Mouse (Mus musculus) B cell, adult 2 months (primary cell): ENCODE results near the gene Hook2.

Experiments
- DNase-seq, 2 experiments: peaks; one replicate each; pipeline ENCODE4 v3.0.0; 2022

Hook2 gene

DNA sequence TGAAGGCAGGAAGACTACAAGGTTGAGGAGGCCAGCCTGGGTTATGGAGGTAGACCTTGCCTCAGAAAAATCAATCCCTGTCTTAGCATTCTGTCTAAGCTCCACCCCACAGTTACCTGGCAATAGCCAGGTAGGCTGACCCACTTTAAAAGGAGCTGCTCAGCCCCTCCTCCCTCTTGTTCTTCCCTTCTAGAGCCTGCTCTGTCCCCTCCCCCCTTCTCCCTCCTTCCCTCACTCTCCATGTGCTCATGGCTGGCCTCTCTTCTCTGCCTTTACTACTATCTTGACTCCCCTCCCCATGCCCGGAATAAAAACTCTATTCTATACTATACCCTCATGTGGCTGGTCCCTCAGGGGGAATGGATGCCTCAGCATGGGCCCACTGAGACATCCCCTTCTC is 43.5 kb downstream of the Hook2 start:
- no peak for DNase-seq

DNA sequence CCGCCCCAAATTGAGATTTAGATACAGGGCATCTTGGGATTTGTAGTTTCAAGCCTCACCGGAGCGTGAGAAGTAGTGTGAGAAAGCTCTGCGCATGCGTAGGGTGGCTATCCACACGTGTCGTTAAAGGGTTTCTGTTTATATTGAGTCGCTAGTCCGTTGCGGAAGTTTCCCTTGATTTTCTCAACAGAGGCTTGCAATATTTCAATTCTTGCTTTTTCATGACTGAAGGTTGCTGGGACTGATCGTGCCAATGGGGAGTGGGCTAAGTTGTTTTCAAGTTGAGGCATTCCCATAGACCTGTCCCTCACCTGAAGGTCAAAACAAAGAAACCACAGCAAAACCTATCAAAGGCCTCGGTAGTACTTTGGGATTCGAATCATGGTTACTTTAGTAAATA is 44.4 kb downstream of the Hook2 start:
- peak; percentile 82 to 83 for DNase-seq

DNA sequence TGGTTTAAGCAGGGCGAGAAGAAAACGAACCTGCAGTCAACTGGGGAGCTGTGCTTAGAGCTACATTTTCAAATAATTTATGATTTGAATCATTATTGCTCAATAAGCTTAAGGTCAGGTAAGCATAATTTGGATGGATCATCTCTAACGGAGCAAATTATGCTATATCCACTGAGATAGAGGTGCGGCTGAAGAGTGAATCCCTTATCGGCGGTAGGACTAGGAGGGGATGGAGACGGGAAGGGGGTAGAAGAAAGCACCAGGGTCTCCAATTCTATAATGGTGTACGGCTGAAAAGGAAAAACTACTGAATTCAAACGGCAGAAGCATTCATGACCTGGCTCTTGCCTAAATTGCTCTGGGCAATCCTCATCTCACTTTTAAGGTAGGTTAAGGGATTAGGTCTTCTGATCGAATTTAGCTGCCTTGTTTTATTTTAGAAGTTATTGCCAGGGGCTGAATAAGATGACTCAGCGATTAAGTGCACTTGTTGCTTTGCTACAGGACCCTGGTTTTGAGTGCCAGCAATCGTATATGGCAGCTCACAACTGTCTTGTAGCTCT is 44.8 kb downstream of the Hook2 start:
- no peak for DNase-seq

DNA sequence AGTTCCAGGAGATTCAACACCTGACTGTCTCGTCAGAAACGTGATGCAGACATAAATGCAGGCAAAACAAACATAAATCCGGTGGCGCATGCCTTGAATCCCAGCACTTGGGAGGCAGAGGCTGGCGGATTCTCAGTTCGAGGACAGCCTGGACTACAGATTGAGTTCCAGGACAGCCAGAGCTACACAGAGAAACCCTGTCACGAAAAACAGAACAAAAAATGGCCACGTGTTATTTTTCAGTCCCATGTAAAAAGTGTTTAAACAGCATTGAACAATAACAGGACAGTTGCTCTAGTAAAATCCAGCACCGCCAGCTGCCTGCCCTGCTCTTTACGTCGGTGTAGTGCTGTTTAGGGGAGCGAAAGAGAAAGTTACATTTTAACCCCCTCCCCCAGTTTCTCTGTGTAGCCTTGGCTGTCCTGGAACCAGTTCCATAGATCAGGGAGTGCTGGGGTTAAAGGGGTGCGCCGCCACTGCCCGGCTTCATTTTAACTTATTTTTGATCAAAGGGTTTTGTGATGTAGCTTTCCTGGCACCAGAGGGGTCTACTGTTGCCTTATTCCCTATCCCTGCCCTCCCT is 45.4 kb downstream of the Hook2 start:
- peak; percentile 38 to 40 for DNase-seq

DNA sequence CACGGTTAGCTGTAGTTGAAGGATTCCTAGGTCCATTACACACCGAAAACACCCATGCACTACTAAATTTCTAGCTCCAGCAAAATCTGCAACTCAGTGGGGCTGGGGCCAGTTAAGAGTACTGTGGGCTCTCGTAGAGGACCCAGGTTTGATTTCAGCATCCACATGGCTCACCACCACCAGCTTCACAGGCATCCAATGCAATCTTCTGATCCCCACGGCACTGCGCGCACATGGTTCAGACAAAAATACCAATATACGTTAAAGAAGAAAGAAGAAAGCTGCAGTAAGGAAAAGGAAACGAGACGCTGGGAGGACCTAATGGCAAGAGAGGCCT is 45.9 kb downstream of the Hook2 start:
- no peak for DNase-seq

DNA sequence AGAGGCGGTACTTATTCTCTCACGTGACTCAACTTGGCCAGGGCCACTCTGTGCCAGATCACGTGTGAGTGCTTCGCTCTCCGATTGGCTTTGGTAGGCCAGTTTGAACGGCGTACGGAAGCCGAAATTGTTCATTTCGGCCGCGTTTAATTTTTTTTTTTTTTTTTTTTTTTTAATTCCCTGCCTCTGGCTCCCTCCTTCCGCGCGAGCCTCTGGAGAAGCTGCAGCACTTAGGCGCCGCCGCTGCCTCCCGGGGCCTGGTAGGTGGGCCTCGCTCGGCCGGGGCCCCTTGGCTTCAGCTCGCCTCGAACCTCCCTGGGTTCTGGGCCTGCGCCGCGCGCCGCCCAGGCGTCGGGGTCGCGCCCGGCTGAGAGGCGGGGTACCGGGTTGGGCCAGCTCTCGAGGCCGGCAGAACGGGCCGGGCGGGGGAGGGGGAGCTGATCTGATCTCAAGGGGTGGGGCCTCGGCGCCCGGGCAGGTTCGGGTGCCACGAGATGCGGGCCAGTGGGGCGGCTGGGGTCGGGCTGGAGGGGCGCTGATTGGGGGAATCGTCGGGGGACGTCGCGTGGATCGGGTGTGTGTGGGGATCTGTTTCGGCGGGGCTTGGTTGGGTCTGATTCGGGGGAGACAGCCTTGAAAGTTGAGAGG is 46.4 kb downstream of the Hook2 start, which contains the start of gene Tnpo2:
TSS of gene Tnpo2 (plus strand) at position 198 of the 648 bp plus-strand sequence.
- DNase-seq = peak; percentile 84 to 87

DNA sequence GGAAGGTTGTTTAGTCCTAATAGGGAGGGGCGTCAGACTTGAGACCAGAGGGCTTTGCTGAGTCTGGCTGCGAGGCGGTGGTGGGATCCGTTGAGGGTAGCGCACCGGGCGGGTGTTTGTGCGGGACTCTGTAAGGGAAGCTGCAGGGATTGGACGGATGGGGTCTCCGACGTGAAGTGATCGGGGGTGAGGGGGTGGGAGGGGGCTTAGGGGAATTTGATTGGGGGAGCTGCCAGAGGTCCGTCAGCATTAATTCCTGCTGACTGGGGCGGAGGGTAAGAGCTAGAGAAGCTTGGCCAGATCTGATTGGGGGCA is 46.9 kb downstream of the Hook2 start:
- DNase-seq = no peak

DNA sequence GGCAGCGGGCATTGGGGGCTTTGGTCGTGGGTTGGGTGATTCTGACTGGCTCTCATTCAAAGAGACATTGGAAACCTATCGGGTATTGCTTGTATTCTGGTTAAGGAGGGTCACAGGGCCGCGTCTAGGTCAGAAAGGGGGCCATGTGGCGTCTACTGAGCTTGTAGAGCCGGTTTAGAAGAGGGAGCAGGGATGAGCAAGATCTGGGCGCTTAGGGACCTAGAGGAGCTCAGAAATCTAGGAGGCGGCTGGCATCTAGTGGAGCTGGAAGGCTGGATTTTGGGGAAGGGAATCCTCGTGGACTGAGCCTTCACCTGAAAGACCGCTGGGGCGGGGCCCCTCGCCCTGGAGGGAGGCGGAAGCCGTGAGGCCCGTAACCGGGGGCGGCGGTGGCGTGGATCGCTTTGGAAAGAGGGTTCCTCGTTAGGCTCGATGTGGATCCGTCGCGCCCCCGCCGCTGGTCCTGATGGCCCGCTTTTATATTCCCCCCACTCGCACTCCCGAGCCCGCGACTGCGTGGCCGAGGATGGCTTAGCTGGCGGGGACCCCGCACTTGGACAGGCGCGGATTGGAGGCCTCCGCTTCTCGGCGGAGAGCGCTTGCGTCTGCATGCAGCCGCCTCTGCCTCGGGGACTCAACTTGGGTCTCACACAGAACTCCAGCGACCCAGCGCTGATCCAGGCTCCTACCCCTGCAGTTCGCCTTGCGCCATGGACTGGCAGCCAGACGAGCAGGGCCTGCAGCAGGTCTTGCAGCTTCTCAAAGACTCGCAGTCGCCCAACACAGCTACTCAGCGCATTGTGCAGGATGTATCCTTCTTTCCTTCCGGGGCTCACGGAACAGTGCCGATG is 47.5 kb downstream of the Hook2 start:
- peak; percentile 40 to 51 for DNase-seq

DNA sequence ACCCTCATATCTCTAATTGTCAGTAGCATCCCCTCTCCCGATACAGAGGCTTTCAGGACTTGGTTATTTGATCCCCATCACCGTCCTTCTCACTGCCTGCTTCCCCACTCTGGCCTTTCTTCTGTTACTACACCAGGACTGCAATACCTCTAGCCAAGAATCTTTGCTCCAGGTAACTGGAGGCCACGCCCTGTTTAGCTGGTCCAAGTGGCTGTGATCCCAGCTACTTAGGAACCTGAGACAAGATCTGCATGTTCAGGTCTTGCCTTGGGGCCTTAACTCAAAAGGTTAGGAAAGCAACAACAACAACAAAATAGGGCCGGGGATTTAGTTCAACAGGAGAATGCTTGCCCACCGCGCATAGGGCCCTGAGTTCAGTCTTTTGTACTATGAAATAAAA is 53.2 kb downstream of the Hook2 start:
- DNase-seq = no peak
